Mouse (Mus musculus) liver, adult 2 months (tissue): ENCODE results near the gene Cdh22.

Source experiments
- CTCF ChIP-seq: fragments of 200-500 bp; IDR thresholded peaks from 2 replicates; pipeline ENCODE4 v1.5.1; 2011; ENCODE audit warnings: low read depth, low read length, control low read depth
- POLR2A ChIP-seq: fragments of 200-500 bp; IDR thresholded peaks from 2 replicates; pipeline ENCODE4 v1.6.1; 2011; ENCODE audit warnings: low read length, control low read depth; ENCODE audit not compliant: insufficient read depth; ENCODE audit errors: extremely low read depth

GRCm38 (mm10) chr2:165277188-165277740, 42.6 kb upstream of the Cdh22 start:
- TF ChIP-seq CTCF (no peak), POLR2A (no peak)
